Mouse (Mus musculus) CH12.LX (cell line): Measurements from ENCODE around the gene Cntrob. TPM values are rescaled to one million over a fixed set of nuclear protein-coding genes. Genes with fewer than 3 reads are reported as not detected.
A peak's percentile ranks its signal among the peaks of the same experiment; 100 is the strongest.

ENCODE experiments used
- DNase-seq: peaks from one replicate; pipeline ENCODE4 v3.0.0-alpha.2; 2013; ENCODE audit errors: extremely low read depth
- H3K27ac ChIP-seq: 2 replicates; pipeline ENCODE4 v1.5.1; 2012; ENCODE audit warnings: low read depth, mild to moderate bottlenecking, control low read depth, moderate library complexity; ENCODE audit not compliant: insufficient read depth
- H3K27me3 ChIP-seq: replicated peaks from 2 replicates; pipeline ENCODE3; 2012; ENCODE audit warnings: inconsistent platforms
- H3K36me3 ChIP-seq, 2 experiments: replicated peaks in 1 of 2; 2 replicates each; pipeline versions ENCODE3 to v1.6.1; 2012; ENCODE audit warnings: inconsistent platforms in 1 of 2, low read length in 1 of 2, mild to moderate bottlenecking in 1 of 2, mixed read lengths in 1 of 2, moderate library complexity in 1 of 2; ENCODE audit not compliant: control insufficient read depth in 1 of 2, insufficient read depth in 1 of 2
- H3K4me1 ChIP-seq, 2 experiments: 2 replicates each; pipeline ENCODE4 v1.6.1; 2012; ENCODE audit warnings: inconsistent platforms in 1 of 2, moderate library complexity in 1 of 2; ENCODE audit not compliant: insufficient read depth in 2 of 2, control insufficient read depth in 1 of 2
- H3K4me2 ChIP-seq: 2 replicates; pipeline ENCODE4 v1.6.1; 2012; ENCODE audit warnings: low read depth, mild to moderate bottlenecking, control low read depth; ENCODE audit not compliant: poor library complexity, insufficient read depth, severe bottlenecking
- H3K4me3 ChIP-seq, 3 experiments: fragments of 150-350 bp in 1 of 3; sonication (generic) in 1 of 3; replicated peaks in 1 of 3; 2 replicates each; pipeline versions ENCODE3 to v1.5.1; 2011 to 2012; ENCODE audit warnings: low read depth in 2 of 3, low read length in 2 of 3, mild to moderate bottlenecking in 2 of 3, moderate library complexity in 2 of 3, control low read depth in 1 of 3, improper control_type of control experiment in 1 of 3, inconsistent platforms in 1 of 3, mixed read lengths in 1 of 3; ENCODE audit not compliant: poor library complexity in 1 of 3
- H3K79me2 ChIP-seq: replicated peaks from 2 replicates; pipeline ENCODE4 v1.6.1; 2012; ENCODE audit warnings: mild to moderate bottlenecking, moderate library complexity; ENCODE audit not compliant: control insufficient read depth, poor library complexity, insufficient read depth, severe bottlenecking; ENCODE audit errors: extremely low read depth
- H3K9ac ChIP-seq: 2 replicates; pipeline ENCODE4 v1.6.1; 2012; ENCODE audit warnings: low read depth, mild to moderate bottlenecking, control low read depth, moderate library complexity; ENCODE audit not compliant: insufficient read depth
- H3K9me3 ChIP-seq: replicated peaks from 2 replicates; pipeline ENCODE3; 2012; ENCODE audit warnings: low read length, inconsistent platforms, mixed read lengths
- BHLHE40 ChIP-seq: IDR thresholded peaks from 2 replicates; pipeline ENCODE4 v1.6.1; 2011; ENCODE audit warnings: mild to moderate bottlenecking, low read depth, low read length, improper control_type of control experiment
- CHD1 ChIP-seq: IDR thresholded peaks from 2 replicates; pipeline ENCODE4 v1.6.1; 2012; ENCODE audit warnings: low read depth, low read length, improper control_type of control experiment, inconsistent platforms
- CHD2 ChIP-seq: IDR thresholded peaks from 2 replicates; pipeline ENCODE4 v1.6.1; 2011; ENCODE audit warnings: low read length, improper control_type of control experiment
- CTCF ChIP-seq, 2 experiments: IDR thresholded peaks in 1 of 2; conservative IDR thresholded peaks in 1 of 2; 2 replicates each; pipeline ENCODE4 v1.5.1; 2011 to 2012; ENCODE audit warnings: low read depth in 2 of 2, low read length in 2 of 2, improper control_type of control experiment in 1 of 2, inconsistent platforms in 1 of 2, mild to moderate bottlenecking in 1 of 2, moderate library complexity in 1 of 2
- GABPA ChIP-seq: IDR thresholded peaks from 2 replicates; pipeline ENCODE4 v1.6.1; 2012; ENCODE audit warnings: low read depth, low read length, improper control_type of control experiment, inconsistent platforms; ENCODE audit not compliant: insufficient replicate concordance
- JUN ChIP-seq: IDR thresholded peaks from 2 replicates; pipeline ENCODE4 v1.6.1; 2011; ENCODE audit warnings: low read depth, mild to moderate bottlenecking, low read length, improper control_type of control experiment, moderate library complexity; ENCODE audit not compliant: insufficient read depth
- MAFK ChIP-seq: IDR thresholded peaks from 2 replicates; pipeline ENCODE4 v1.6.1; 2011; ENCODE audit warnings: low read length, improper control_type of control experiment; ENCODE audit not compliant: insufficient replicate concordance
- MAX ChIP-seq: IDR thresholded peaks from 2 replicates; pipeline ENCODE4 v1.6.1; 2011; ENCODE audit warnings: low read length, improper control_type of control experiment
- MEF2A ChIP-seq: IDR thresholded peaks from 2 replicates; pipeline ENCODE4 v1.6.1; 2014; ENCODE audit warnings: low read depth, mild to moderate bottlenecking, inconsistent platforms, low read length, improper control_type of control experiment, borderline replicate concordance
- MXI1 ChIP-seq: IDR thresholded peaks from 2 replicates; pipeline ENCODE4 v1.6.1; 2011; ENCODE audit warnings: mild to moderate bottlenecking, low read depth, low read length, improper control_type of control experiment
- MYC ChIP-seq: IDR thresholded peaks from 2 replicates; pipeline ENCODE4 v1.6.1; 2011; ENCODE audit warnings: low read depth, mild to moderate bottlenecking, improper control_type of control experiment, low read length
- NELFE ChIP-seq: IDR thresholded peaks from 2 replicates; pipeline ENCODE4 v1.6.1; 2011; ENCODE audit warnings: low read depth, low read length, improper control_type of control experiment
- NRF1 ChIP-seq: IDR thresholded peaks from 2 replicates; pipeline ENCODE4 v1.6.1; 2014; ENCODE audit warnings: low read depth, mild to moderate bottlenecking, inconsistent platforms, low read length, improper control_type of control experiment, moderate library complexity
- PAX5 ChIP-seq: IDR thresholded peaks from 2 replicates; pipeline ENCODE4 v1.6.1; 2012; ENCODE audit warnings: low read length, inconsistent platforms, mixed read lengths
- POLR2A ChIP-seq: IDR thresholded peaks from 2 replicates; pipeline ENCODE4 v1.6.1; 2011; ENCODE audit warnings: low read depth, mild to moderate bottlenecking, improper control_type of control experiment, low read length
- RCOR1 ChIP-seq: conservative IDR thresholded peaks from 2 replicates; pipeline ENCODE4 v1.6.1; 2012; ENCODE audit warnings: low read depth, mild to moderate bottlenecking, inconsistent platforms, low read length, improper control_type of control experiment
- SIN3A ChIP-seq: IDR thresholded peaks from 2 replicates; pipeline ENCODE4 v1.6.1; 2012; ENCODE audit warnings: low read length, improper control_type of control experiment, inconsistent platforms
- TBP ChIP-seq: conservative IDR thresholded peaks from 2 replicates; pipeline ENCODE4 v1.6.1; 2011; ENCODE audit warnings: low read depth, low read length, improper control_type of control experiment
- USF1 ChIP-seq: IDR thresholded peaks from 2 replicates; pipeline ENCODE4 v1.6.1; 2014; ENCODE audit warnings: low read depth, mild to moderate bottlenecking, inconsistent platforms, low read length, improper control_type of control experiment
- ZC3H11A ChIP-seq: IDR thresholded peaks from 2 replicates; pipeline ENCODE4 v1.6.1; 2012; ENCODE audit warnings: low read depth, mild to moderate bottlenecking, inconsistent platforms, low read length, improper control_type of control experiment
- ZKSCAN1 ChIP-seq: IDR thresholded peaks from 2 replicates; pipeline ENCODE4 v1.6.1; 2012; ENCODE audit warnings: low read depth, inconsistent platforms, low read length, improper control_type of control experiment, borderline replicate concordance
- ZMIZ1 ChIP-seq: IDR thresholded peaks from 2 replicates; pipeline ENCODE4 v1.6.1; 2012; ENCODE audit warnings: low read depth, mild to moderate bottlenecking, inconsistent platforms, low read length, improper control_type of control experiment
- dilution Hi-C: fragments of 300-500 bp; cut with MboI; formaldehyde crosslinking; loops from 2 replicates; pipeline ENCODE4 v1.14.3; 2020; ENCODE audit warnings: low sequenced_read_pairs; ENCODE audit not compliant: extremely low pct_unique_long_range_greater_than_20kb, extremely low pct_ligation_motif_present
- in situ Hi-C: fragments of 300-500 bp; cut with MboI; formaldehyde crosslinking; loops from 3 replicates; pipeline ENCODE4 v1.14.3; 2019; ENCODE audit warnings: low sequenced_read_pairs, low pct_ligation_motif_present, low pct_unique_long_range_greater_than_20kb, mixed read lengths
- polyA plus RNA-seq: library from polyadenylated mRNA; unstranded; fragments of >175 nt; gene quantifications from 2 replicates; pipeline ENCODE4 v1.2.1, GENCODE M21; 2012; ENCODE audit warnings: low read depth; ENCODE audit not compliant: insufficient read length
- total RNA-seq, 2 experiments: library from RNA; depleted of rRNA; stranded (reverse); fragments of 300-350 nt in 1 of 2; fragments of >200 nt in 1 of 2; gene quantifications; 2 replicates each; pipeline ENCODE4 v1.2.3; 2012 to 2014

Cntrob gene
- total and polyA plus RNA-seq, 3 experiments: 16.4 to 36.6 (median 18.9) TPM

GRCm38 (mm10) chr11:69325628-69326407, 2.2 kb upstream of the Cntrob start, which contains the start of gene Kcnab3:
Kcnab3 (plus strand) TSS chr11:69326258.
- dilution Hi-C loops: no loop called here
- peaks cover 12 to 39% of the 10 kb centered on the region in 2 experiments for H3K4me1 ChIP-seq
- peak within 1 kb of the TSS; percentile 48 to 53 (median 49) for H3K4me3 ChIP-seq
- peak within 1 kb of the TSS; percentile 67 for H3K9ac ChIP-seq
- DNase-seq: peak; percentile 99
- H3K9me3 ChIP-seq: no peaks in the 10 kb centered on the region
- TF ChIP-seq MAFK: no peak
- peak; percentile 35; the same call in 1 of the 2 replicates for TF ChIP-seq NRF1
- TF ChIP-seq ZMIZ1: peak; percentile 68
- TF ChIP-seq TBP: peak; percentile 88
- TF ChIP-seq POLR2A: peak; percentile 67
- TF ChIP-seq MYC: peak; percentile 81; the same call in 1 of the 2 replicates
- TF ChIP-seq BHLHE40: 0 out of 2 replicates have a peak, but pooled peaks have one; percentile 7
- no peak for TF ChIP-seq USF1
- TF ChIP-seq MAX: peak; percentile 68
- peak; percentile 40; the same call in 1 of the 2 replicates for TF ChIP-seq NELFE
- no peak for TF ChIP-seq CHD2
- H3K27me3 ChIP-seq: peaks cover 39% of the 10 kb centered on the region
- H3K4me2 ChIP-seq: peak within 1 kb of the TSS; percentile 90
- in situ Hi-C loops: no loop called here
- H3K27ac ChIP-seq: no peak within 1 kb of the TSS
- no peaks in the 10 kb centered on the region for H3K79me2 ChIP-seq
- peaks cover 0 to 9% of the 10 kb centered on the region in 2 experiments for H3K36me3 ChIP-seq

GRCm38 (mm10) chr11:69324749-69325148, 1.2 kb upstream of the Cntrob start:
- Histone ChIP-seq H3K4me2 (peak overlapping the region; percentile 72), H3K27ac (no peak overlapping the region), H3K9ac (peak overlapping the region; percentile 72), H3K27me3 (peaks cover 34% of the 10 kb centered on the region), H3K79me2 (no peaks in the 10 kb centered on the region), H3K36me3 (peaks cover 1 to 20% of the 10 kb centered on the region in 2 experiments), H3K4me1 (peaks cover 12 to 39% of the 10 kb centered on the region in 2 experiments), H3K4me3 (peak overlapping the region in 2 of 3 experiments; percentile 69 to 98), H3K9me3 (no peaks in the 10 kb centered on the region)
- DNase-seq: no peak
- in situ Hi-C loops (no loop called here), dilution Hi-C loops (no loop called here)
- TF ChIP-seq SIN3A (no peak), ZMIZ1 (no peak), MEF2A (no peak), GABPA (no peak), MXI1 (no peak), CTCF (conservative IDR thresholded peaks at IDR 0.05 in 1 of 2, IDR thresholded peaks at IDR 0.05 in 1 of 2; ENCODE audit: low read depth in 2 of 2, low read length in 2 of 2) (no peak), ZKSCAN1 (no peak), POLR2A (no peak), TBP (no peak), ZC3H11A (no peak), MYC (no peak), RCOR1 (no peak), PAX5 (no peak), NRF1 (no peak), JUN (no peak), CHD1 (no peak), NELFE (no peak)
